Mouse (Mus musculus): ENCODE measurements around the gene Sh3pxd2a. TPM values are rescaled to one million over a fixed set of nuclear protein-coding genes. Genes with fewer than 3 reads are reported as not detected.
A peak's percentile ranks its signal among the peaks of the same experiment; 100 is the strongest.

The Sh3pxd2a gene
- polyA plus RNA-seq, 1 experiment from 2014 or later = 2.1 TPM

- no peak overlapping the region for H3K27ac ChIP-seq (ENCODE audit: low read depth, low read length)
- H3K36me3 ChIP-seq (ENCODE audit: control insufficient read depth, insufficient read depth, low read length) = no peaks in the 10 kb centered on the region
- H3K4me3 ChIP-seq (ENCODE audit: low read depth, low read length) = no peak overlapping the region
- peaks cover 10% of the 10 kb centered on the region; the same call in 1 of the 2 replicates for H3K4me1 ChIP-seq (ENCODE audit: control insufficient read depth, insufficient read depth, low read length)
- H3K9me3 ChIP-seq (ENCODE audit: control insufficient read depth, low read length) = no peaks in the 10 kb centered on the region
- H3K27me3 ChIP-seq (ENCODE audit: control insufficient read depth, insufficient read depth, low read length) = no peaks in the 10 kb centered on the region
- no peak for ATAC-seq (ENCODE audit: low read depth)
- no peak overlapping the region for H3K9ac ChIP-seq (replicated peaks; ENCODE audit: low read depth, low read length)
- WGBS = 42% methylated on average over 13 of the region's 13 CpGs
- H3K4me2 ChIP-seq (ENCODE audit: low read depth, low read length) = no peak overlapping the region
Measured at GRCm38 (mm10) chr19:47427841-47428789, 36.1 kb downstream of the Sh3pxd2a start.

GRCm38 (mm10) chr19:47423632-47424031 lies 40.6 kb downstream of the Sh3pxd2a start:
- ATAC-seq (ENCODE audit: low read depth) = no peak
- Histone ChIP-seq H3K9ac (replicated peaks; ENCODE audit: low read depth, low read length) (no peak overlapping the region), H3K27me3 (ENCODE audit: control insufficient read depth, insufficient read depth, low read length) (no peaks in the 10 kb centered on the region), H3K27ac (ENCODE audit: low read depth, low read length) (no peak overlapping the region), H3K4me2 (ENCODE audit: low read depth, low read length) (no peak overlapping the region), H3K9me3 (ENCODE audit: control insufficient read depth, low read length) (no peaks in the 10 kb centered on the region), H3K4me1 (ENCODE audit: control insufficient read depth, insufficient read depth, low read length) (peaks cover 18% of the 10 kb centered on the region), H3K4me3 (ENCODE audit: low read depth, low read length) (no peak overlapping the region), H3K36me3 (ENCODE audit: control insufficient read depth, insufficient read depth, low read length) (no peaks in the 10 kb centered on the region)
- 72% methylated on average over 7 of the region's 7 CpGs for WGBS

GRCm38 (mm10) chr19:47421128-47421898 lies 42.9 kb downstream of the Sh3pxd2a start:
- Histone ChIP-seq H3K36me3 (ENCODE audit: control insufficient read depth, insufficient read depth, low read length) (no peaks in the 10 kb centered on the region), H3K9ac (replicated peaks; ENCODE audit: low read depth, low read length) (no peak overlapping the region), H3K4me2 (ENCODE audit: low read depth, low read length) (no peak overlapping the region), H3K27me3 (ENCODE audit: control insufficient read depth, insufficient read depth, low read length) (no peaks in the 10 kb centered on the region), H3K4me1 (ENCODE audit: control insufficient read depth, insufficient read depth, low read length) (peaks cover 8% of the 10 kb centered on the region), H3K27ac (ENCODE audit: low read depth, low read length) (peak overlapping the region; percentile 16; the same call in 1 of the 2 replicates), H3K4me3 (ENCODE audit: low read depth, low read length) (no peak overlapping the region), H3K9me3 (ENCODE audit: control insufficient read depth, low read length) (no peaks in the 10 kb centered on the region)
- 68% methylated on average over 14 of the region's 14 CpGs for WGBS
- peak; percentile 41; the same call in 1 of the 2 replicates for ATAC-seq (ENCODE audit: low read depth)

GRCm38 (mm10) chr19:47420539-47420938 lies 43.7 kb downstream of the Sh3pxd2a start:
- Histone ChIP-seq H3K4me3 (ENCODE audit: low read depth, low read length) (no peak overlapping the region), H3K9ac (replicated peaks; ENCODE audit: low read depth, low read length) (no peak overlapping the region), H3K27ac (ENCODE audit: low read depth, low read length) (peak overlapping the region; percentile 16; the same call in 1 of the 2 replicates), H3K4me2 (ENCODE audit: low read depth, low read length) (no peak overlapping the region), H3K4me1 (ENCODE audit: control insufficient read depth, insufficient read depth, low read length) (peaks cover 8% of the 10 kb centered on the region), H3K36me3 (ENCODE audit: control insufficient read depth, insufficient read depth, low read length) (no peaks in the 10 kb centered on the region), H3K27me3 (ENCODE audit: control insufficient read depth, insufficient read depth, low read length) (no peaks in the 10 kb centered on the region), H3K9me3 (ENCODE audit: control insufficient read depth, low read length) (no peaks in the 10 kb centered on the region)
- 77% methylated on average over 11 of the region's 11 CpGs for WGBS
- ATAC-seq (ENCODE audit: low read depth) = no peak

GRCm38 (mm10) chr19:47419208-47419607 lies 45.0 kb downstream of the Sh3pxd2a start:
- Histone ChIP-seq H3K27ac (ENCODE audit: low read depth, low read length) (no peak overlapping the region), H3K27me3 (ENCODE audit: control insufficient read depth, insufficient read depth, low read length) (no peaks in the 10 kb centered on the region), H3K4me2 (ENCODE audit: low read depth, low read length) (no peak overlapping the region), H3K9ac (replicated peaks; ENCODE audit: low read depth, low read length) (no peak overlapping the region), H3K4me3 (ENCODE audit: low read depth, low read length) (no peak overlapping the region), H3K36me3 (ENCODE audit: control insufficient read depth, insufficient read depth, low read length) (no peaks in the 10 kb centered on the region), H3K4me1 (ENCODE audit: control insufficient read depth, insufficient read depth, low read length) (peaks cover 8% of the 10 kb centered on the region), H3K9me3 (ENCODE audit: control insufficient read depth, low read length) (no peaks in the 10 kb centered on the region)
- ATAC-seq (ENCODE audit: low read depth) = no peak
- WGBS = 67% methylated on average over 8 of the region's 8 CpGs

GRCm38 (mm10) chr19:47416161-47416560 lies 48.0 kb downstream of the Sh3pxd2a start:
- Histone ChIP-seq H3K27ac (ENCODE audit: low read depth, low read length) (no peak overlapping the region), H3K36me3 (ENCODE audit: control insufficient read depth, insufficient read depth, low read length) (no peaks in the 10 kb centered on the region), H3K9me3 (ENCODE audit: control insufficient read depth, low read length) (no peaks in the 10 kb centered on the region), H3K9ac (replicated peaks; ENCODE audit: low read depth, low read length) (no peak overlapping the region), H3K4me3 (ENCODE audit: low read depth, low read length) (no peak overlapping the region), H3K4me1 (ENCODE audit: control insufficient read depth, insufficient read depth, low read length) (peaks cover 3% of the 10 kb centered on the region), H3K4me2 (ENCODE audit: low read depth, low read length) (no peak overlapping the region), H3K27me3 (ENCODE audit: control insufficient read depth, insufficient read depth, low read length) (no peaks in the 10 kb centered on the region)
- no peak for ATAC-seq (ENCODE audit: low read depth)
- 93% methylated on average over 12 of the region's 12 CpGs for WGBS

GRCm38 (mm10) chr19:47414142-47414905 lies 49.9 kb downstream of the Sh3pxd2a start:
- no peaks in the 10 kb centered on the region for H3K4me1 ChIP-seq (ENCODE audit: control insufficient read depth, insufficient read depth, low read length)
- H3K27me3 ChIP-seq (ENCODE audit: control insufficient read depth, insufficient read depth, low read length) = no peaks in the 10 kb centered on the region
- H3K4me3 ChIP-seq (ENCODE audit: low read depth, low read length) = no peak overlapping the region
- no peaks in the 10 kb centered on the region for H3K36me3 ChIP-seq (ENCODE audit: control insufficient read depth, insufficient read depth, low read length)
- WGBS = 69% methylated on average over 13 of the region's 13 CpGs
- ATAC-seq (ENCODE audit: low read depth) = no peak
- no peak overlapping the region for H3K4me2 ChIP-seq (ENCODE audit: low read depth, low read length)
- no peak overlapping the region for H3K9ac ChIP-seq (replicated peaks; ENCODE audit: low read depth, low read length)
- H3K27ac ChIP-seq (ENCODE audit: low read depth, low read length) = no peak overlapping the region
- no peaks in the 10 kb centered on the region for H3K9me3 ChIP-seq (ENCODE audit: control insufficient read depth, low read length)

GRCm38 (mm10) chr19:47413458-47414005 lies 50.7 kb downstream of the Sh3pxd2a start:
- no peak for ATAC-seq (ENCODE audit: low read depth)

More at GRCm38 (mm10) chr19:47413458-47414005, 50.7 kb downstream of the Sh3pxd2a start:
- H3K27me3 ChIP-seq (ENCODE audit: control insufficient read depth, insufficient read depth, low read length) = no peaks in the 10 kb centered on the region
- H3K4me1 ChIP-seq (ENCODE audit: control insufficient read depth, insufficient read depth, low read length) = 0 out of 2 replicates have a peak, but pooled peaks cover 6% of the 10 kb centered on the region
- H3K4me2 ChIP-seq (ENCODE audit: low read depth, low read length) = no peak overlapping the region
- WGBS = 85% methylated on average over 6 of the region's 6 CpGs
- H3K36me3 ChIP-seq (ENCODE audit: control insufficient read depth, insufficient read depth, low read length) = no peaks in the 10 kb centered on the region
- H3K4me3 ChIP-seq (ENCODE audit: low read depth, low read length) = no peak overlapping the region
- no peak overlapping the region for H3K27ac ChIP-seq (ENCODE audit: low read depth, low read length)
- H3K9ac ChIP-seq (replicated peaks; ENCODE audit: low read depth, low read length) = no peak overlapping the region
- no peaks in the 10 kb centered on the region for H3K9me3 ChIP-seq (ENCODE audit: control insufficient read depth, low read length)

All from neural tube, embryonic 14.5 days (tissue).